Mouse (Mus musculus) G1E (cell line): Measurements from ENCODE around the gene Atxn7l1.

Experiments used
- CTCF ChIP-seq: IDR thresholded peaks from 2 replicates; pipeline ENCODE4 v1.5.1; 2012; ENCODE audit warnings: low read depth, low read length, inconsistent platforms, mixed read lengths
- GATA1 ChIP-seq: IDR thresholded peaks from 2 replicates; pipeline ENCODE4 v1.6.1; 2012; ENCODE audit warnings: borderline replicate concordance, low read length, inconsistent platforms, mixed read lengths
- GATA2 ChIP-seq: IDR thresholded peaks from 2 replicates; pipeline ENCODE4 v1.6.1; 2012; ENCODE audit warnings: low read depth, low read length, inconsistent platforms, borderline replicate concordance
- POLR2AphosphoS5 ChIP-seq: IDR thresholded peaks from 2 replicates; pipeline ENCODE4 v1.6.1; 2012; ENCODE audit warnings: low read depth, low read length, inconsistent platforms; ENCODE audit not compliant: insufficient replicate concordance
- TAL1 ChIP-seq: conservative IDR thresholded peaks from 2 replicates; pipeline ENCODE4 v1.6.1; 2012; ENCODE audit warnings: low read depth, low read length, inconsistent platforms, mixed read lengths

GRCm38 (mm10) chr12:33225978-33226377 lies 78.5 kb downstream of the Atxn7l1 start:
- TF ChIP-seq TAL1, result peak; percentile 46
- no peak for TF ChIP-seq CTCF
- no peak for TF ChIP-seq GATA1
- TF ChIP-seq GATA2, result no peak
- no peak for TF ChIP-seq POLR2AphosphoS5
